Mouse (Mus musculus): ENCODE results near the gene Dlgap5.

The Dlgap5 gene

DNA sequence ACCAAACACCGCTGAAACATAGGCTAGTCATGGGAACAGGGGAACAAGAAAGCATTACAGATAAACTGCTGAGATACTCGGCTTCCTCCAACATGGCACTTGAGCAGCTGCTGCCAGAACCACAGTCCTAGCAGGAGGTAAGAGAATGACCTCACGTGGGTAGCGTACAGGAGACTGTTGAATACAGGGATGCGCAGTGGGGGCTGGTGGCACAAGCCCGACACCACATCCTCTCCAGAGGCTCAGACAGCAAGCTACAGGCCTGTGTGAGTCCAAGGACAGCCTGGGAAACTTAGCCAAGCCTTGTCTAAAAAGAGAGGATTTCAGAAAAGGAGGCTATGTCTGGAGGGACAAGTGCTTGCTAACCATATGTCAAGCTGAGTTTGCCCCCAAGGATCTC lies 23.2 kb downstream of the Dlgap5 start:
- no peak for DNase-seq

DNA sequence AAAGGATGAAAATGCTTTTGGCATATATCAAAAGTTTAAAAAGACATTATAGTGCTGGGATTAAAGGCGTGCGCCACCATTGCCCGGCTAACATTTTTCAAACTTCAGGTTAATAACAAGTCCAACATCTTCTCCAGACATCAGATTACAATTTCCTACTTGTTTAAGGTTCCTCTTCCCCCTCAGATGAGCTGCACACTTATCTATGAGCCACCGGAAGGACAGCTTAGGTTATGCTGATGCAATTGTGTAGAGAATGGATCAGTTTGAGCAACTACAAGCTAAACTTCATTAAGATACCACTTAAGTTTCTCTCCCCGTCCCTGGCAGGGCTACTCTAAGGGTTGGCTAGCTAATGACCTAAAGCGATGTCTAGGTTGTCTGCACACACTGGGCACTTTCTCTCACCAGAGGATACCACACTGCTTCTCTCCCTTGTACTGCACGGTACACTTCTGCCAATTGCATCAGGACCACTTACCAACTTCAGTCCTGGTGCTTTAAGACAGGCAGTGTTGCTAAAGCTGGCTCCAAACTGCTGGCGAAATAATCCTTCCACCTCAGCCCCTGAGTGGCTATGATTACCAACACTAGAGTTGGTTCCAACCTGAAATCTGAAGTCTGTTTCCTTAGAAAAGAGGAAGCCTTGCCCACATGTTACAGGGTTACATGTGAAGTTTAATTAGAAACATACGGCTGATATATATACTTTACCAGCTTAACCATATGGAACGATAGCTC lies 24.7 kb downstream of the Dlgap5 start:
- DNase-seq: no peak

DNA sequence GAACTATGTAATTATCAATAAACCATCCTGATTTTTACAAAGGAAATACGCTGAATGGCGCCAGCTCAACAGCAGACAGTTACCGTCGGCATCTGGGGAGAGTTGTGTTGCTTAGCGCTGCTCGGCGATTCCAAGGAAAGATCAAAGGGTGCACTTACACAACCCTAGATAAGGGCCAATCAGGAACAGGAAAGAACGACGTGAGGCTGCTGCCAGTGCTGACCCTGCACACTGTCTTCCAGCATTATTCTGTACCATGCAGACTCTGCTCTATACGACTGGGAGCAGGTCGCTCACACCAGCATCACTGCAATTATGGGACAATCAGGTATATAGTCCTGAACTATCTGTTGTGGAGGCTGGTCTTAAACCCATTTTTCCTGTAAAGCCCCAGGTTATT lies 32.1 kb downstream of the Dlgap5 start:
- no peak for DNase-seq

DNA sequence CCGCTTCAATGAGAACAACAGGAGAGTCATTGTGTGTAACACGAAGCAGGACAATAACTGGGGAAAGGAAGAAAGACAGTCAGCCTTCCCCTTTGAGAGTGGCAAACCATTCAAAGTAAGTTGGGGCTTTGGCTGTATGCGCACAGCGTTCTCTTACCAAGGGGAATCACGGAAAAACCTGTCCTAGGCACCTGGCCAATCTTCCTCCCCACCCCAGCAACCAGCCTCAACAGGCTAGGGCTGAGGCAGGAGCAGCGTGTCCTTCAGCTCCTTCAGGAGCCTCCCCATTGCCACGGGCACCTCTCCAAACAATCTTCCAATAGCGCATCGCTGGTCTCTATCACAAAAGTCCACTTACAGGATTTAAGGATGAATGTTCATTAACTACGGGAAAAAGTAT lies 33.6 kb downstream of the Dlgap5 start:
- no peak for DNase-seq

DNA sequence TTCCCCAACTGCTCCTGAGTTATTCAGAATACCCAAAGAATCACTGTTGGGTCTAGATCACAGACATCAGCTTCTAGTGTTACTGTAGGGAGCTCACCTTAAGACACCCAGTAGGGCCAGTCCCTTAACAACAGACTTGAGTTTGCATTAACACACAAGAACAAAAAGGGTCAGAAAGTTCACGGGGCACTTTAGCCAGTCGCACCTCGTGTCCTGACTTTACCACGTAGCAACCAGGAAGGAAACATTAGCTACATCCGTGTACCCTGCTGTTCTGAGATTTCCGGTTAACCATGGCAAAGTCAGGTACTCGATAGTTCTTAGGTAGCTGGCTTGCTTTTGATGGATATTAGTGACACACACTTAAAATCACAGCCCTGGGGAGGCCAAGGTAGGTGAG lies 34.3 kb downstream of the Dlgap5 start:
- no peak for DNase-seq

DNA sequence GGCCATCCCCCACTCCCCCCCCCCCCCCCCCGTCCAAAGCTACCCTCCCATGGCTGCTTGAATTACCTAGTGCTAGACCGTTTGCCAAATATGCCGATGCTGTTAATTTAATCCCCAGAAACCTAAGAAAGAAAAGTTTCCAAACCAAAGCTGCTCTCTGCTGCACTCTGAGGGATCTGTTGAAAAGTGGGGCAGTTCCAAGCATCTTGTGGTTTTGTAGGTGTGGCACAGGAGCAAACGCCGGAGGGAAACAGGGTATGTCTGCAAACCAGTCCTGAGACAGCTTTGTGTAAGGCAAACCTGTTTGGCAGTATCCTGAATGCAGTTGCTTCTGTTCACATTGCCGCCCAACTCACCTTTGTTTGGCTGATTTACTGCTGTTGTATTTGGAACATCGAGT lies 39.9 kb downstream of the Dlgap5 start:
- DNase-seq: no peak

DNA sequence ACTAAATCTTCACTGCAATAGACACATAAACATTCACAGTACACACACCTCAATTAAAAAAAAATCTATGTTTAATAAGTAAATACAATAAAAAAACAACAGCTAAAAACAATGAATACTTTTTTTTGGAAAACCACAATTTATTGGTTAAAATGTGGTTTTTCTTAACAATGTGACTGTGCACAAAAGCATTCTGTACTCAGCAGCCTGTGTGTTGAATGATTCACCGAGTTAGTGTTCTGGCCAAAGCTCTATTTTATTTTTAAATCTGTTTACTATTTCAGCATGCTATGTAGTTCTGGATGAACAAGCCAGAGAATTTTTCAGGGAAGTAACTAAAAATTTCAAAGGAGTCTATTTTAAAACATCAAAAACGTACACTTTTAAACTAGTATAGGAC lies 41.7 kb downstream of the Dlgap5 start:
- no peak for DNase-seq

DNA sequence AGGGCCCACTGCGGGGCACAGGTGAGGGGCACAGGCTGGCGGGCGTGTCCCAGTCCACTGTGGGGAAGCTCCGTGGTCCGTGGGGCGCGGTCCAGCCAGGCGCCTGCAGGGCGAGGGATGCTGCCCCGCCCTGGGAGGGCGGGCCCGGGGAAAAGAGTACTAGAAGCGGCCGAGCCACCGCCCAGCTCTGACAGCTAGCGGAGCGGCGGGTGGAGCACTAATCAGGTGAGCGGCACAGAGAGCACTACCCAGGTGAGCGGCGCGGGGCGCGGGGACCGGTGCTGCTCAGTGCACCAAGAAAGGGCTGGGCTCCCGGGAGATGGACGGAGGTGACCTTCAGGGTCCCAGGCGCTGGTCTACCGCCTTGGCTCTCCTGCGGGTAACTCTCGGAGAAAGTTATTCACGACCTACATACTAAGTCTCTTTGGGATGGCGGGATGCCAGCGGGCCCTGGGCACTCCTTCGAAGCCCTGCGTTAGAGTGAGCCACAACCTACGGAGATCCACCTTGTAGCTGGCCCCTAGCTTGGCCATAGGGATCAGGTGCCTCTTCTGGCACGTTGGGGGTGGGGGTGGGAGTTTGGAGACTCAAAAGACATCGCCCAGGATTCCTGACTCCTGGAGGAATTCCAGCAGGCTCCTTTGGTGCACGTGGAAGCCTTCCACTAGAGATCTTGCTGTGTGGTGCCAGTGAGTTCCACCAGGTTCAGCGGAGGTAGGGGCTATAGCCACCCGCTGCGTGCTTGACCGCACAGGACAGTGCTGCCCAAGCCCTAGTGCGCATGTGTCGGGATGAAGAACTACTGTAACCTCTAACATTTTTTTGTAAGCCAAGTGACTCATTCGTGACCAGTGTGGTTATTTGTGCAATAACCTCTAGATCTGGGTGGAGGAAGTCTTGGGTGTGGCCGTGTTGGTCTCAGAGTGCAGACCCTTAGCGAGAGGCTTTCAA lies 44.2 kb downstream of the Dlgap5 start:
- DNase-seq: peak; percentile 32 to 37

DNA sequence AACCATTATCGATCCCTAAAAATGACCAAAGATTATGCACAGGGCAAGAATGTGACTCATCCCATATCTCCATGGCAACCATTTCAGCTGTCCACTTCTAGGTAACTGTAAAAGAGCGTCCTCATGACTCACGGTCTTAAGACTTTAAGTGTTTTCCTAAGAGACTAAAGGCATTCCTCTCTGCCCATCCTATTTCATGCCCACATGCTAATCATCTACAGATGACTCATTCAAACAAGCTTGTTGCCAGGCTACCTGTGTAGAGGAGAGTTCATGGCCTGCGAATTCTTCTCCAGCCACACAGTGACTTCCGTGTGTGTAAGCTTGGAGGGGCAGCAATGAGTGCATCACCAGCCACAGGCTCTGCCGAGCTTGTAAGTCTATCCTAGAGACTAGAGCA lies 46.5 kb downstream of the Dlgap5 start:
- DNase-seq: no peak

DNA sequence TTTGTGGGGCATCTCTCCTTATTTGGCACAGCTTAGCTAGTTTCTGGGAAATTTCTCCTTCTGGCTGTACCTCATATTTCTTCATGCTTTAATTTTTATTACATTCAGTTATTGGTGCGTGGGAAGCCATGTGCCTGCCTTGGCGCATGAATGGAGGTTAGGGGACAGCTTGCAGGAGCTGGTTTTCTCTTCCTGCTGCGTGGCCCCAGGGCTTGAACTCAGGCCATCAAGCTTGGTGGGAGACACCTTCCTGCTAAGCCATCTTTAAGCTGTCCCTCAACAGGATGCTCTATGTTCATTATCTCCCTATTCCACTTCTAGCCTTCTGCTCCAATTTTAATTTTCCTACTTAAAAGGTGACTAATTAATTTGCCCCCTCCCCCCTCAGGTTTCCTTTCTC lies 47.4 kb downstream of the Dlgap5 start:
- DNase-seq: no peak

DNA sequence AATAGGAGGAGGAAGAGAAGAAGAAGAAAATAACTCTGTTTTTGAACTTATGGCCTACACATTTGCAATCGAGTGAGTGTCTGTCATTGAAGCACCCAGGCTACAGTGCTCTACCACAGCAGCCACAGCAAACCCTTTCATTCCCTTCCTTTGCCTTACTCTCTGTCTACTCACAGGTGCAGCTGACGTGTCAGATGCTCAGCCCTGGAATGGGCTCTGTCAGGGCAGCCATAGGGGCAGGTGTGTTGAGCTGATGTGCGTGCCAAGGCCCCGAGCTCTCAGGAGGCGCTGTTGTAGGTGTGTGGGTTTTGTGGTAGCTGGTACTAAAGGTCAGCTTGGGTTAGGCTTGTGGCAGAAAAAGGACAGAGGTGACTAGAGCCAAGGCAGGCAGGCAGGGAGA lies 48.5 kb downstream of the Dlgap5 start:
- DNase-seq: no peak

DNA sequence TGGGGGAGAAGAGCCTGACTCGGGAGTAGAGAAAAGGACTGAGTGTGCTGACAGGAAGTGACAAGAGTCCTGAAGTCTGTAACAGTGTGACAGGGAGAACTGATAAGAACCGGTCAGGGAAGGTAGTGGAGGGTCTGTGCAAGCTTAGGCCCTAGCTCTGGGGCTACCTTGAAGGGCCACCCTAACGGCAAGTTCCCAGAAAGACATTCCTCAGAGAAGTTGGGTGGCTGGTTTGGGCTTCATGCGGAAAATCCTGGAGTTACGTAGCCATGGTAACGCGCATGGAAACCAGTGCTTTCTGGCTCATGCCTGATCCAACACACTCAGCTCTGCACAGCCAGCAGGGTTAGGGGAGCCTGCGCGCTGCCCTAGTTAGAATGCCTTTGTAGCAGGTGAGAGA lies 50.7 kb downstream of the Dlgap5 start, which contains the start of gene Lgals3:
Lgals3 (plus strand) TSS at position 291 of the 400 bp plus-strand sequence.
- no peak for DNase-seq

DNA sequence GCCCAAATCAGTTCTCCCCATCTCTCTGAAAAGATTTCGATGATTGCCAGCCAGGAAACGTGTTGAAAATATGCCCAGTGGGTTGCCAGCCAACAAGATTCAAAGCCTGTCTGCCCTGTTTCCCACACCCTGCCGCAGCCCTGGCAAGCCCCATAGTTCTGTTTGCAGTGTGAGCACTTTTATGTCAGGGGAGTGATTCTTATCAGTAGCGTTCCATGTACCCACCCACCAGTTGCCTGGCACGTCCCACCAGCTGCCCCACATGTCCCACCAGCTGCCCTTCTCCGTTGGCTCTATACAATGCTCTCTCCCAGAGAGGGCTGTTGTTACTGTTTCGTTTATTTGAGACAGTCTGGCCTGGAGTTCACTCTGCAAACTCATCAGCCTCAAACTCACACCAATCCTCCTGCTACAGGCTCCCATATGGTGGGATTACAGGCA lies 51.3 kb downstream of the Dlgap5 start:
- DNase-seq: no peak

DNA sequence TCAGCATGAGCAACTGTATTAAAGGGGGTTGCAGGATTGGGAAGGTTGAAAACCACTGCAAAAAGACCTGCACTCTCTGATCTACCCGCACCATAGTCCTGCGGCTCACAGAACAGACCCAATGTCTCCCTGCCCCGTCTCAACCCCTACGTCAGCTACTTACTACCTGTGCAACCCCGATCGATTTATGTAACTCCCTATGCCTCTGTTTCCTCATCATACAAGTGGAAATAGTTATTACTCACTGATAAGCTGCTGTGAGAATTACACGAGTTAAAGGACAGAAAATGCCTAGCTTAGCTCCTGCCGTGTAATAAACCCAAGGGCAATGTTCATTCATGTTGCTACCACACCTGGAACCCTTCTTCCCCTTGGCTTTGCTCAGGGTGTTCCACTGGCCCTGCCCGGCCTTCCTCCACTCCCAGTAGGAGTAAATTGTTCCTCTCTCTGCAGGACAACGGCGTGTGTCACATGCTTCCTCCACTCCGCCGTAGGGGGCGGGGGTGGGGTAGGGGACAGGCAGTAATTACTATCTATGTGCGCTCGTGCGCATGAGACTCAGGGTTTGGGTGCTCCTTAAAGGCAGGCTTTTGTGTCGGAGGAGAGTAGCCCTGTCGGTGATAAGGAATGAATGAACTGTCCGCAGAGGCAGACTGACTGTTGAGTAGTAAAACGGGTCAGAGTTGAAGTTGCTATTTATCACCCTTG lies 53.3 kb downstream of the Dlgap5 start:
- peak; percentile 20 to 26 for DNase-seq

DNA sequence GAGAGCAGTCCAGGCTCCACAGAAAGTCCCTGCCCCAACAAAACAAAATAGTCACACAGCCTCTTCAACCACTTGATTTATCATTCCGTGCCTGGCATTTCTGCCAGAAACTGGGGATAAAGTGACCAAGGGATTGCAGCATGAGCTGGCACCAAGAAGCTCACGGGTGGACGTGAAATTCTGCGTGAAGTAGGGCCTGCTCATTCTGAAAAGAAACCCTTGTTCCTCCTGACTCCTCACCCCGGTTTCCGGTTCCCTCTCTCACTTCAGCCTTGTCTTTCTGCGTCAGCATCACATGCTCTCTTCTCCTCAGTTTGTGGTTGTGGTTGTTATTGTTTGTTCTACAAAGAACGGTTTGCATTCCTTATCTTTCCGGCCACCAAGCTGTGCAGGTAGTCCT lies 56.3 kb downstream of the Dlgap5 start:
- no peak for DNase-seq

DNA sequence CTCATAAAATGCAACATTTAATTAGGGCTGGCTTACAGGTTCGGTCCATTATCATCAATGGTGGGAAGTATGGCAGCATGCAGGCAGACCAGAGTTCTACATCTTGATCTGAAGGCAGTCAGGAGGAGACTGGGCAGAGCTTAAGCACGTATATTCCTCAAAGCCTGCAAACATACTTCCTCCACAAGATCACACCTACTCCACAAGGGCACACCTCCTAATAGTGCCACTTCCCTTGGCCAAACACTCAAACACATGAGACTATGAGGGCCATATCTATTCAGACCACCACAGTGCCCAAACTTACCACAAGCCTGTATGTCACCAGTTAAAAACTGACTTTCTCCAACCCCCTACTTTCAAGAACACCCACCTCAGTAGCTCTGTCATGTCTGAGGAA lies 56.8 kb downstream of the Dlgap5 start:
- DNase-seq: no peak

DNA sequence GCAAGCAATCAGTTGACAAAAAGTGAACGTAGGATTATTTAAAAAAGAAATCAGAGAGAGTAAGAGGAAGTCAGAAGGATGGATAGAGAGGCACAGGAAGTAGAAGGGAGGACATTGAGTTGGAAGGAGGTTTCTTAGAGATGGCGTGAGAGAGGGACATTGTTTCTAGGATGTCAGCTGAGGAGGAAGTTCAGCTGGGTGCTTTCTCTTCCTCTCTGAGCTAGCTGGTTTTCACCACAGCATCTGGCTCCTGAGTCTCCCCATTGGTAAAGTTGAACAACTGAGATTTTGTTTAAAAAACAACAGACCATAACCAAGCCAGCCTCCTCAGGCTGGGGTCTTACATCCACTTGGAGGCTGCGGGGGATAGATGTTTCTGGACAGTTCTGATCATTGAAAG lies 58.6 kb downstream of the Dlgap5 start:
- DNase-seq: peak; percentile 32 to 34

DNA sequence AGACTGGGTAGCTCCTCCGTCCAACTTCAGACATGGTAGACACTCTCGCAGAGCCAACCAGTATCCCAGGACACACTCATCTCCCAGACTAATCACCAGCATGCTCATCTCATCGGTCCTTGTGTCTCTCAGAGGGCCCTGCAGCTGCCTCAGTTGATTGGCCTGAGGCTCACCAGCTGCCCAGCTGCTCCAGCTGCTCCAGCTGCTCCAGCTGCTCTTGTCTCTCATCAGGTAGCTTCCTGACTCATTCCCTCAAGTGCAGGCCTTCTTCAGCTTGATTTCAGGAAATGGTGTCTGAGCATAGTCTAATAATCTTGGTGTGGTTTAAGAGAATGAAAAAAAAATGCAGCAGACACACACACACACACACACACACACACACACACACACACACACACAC lies 61.6 kb downstream of the Dlgap5 start:
- DNase-seq: no peak

DNA sequence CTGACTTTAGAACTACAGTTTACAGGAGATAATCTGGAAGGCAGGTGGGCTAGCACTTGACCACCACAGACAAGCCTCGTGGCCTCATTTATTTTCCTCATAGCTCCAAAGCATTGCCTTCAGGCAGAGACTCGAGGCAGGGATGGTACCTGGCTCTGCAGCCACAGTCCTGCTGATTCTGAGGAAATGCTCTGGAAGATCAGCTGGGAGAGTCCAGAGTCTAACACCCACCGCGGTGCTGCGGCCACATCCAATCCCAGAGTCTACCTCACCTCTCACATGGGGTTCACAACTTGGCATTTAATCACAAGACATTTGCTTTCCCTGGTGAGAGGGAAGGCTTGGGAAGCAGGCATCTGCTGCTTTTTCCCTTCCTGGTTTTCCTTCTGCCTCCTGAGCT lies 63.3 kb downstream of the Dlgap5 start:
- DNase-seq: no peak

DNA sequence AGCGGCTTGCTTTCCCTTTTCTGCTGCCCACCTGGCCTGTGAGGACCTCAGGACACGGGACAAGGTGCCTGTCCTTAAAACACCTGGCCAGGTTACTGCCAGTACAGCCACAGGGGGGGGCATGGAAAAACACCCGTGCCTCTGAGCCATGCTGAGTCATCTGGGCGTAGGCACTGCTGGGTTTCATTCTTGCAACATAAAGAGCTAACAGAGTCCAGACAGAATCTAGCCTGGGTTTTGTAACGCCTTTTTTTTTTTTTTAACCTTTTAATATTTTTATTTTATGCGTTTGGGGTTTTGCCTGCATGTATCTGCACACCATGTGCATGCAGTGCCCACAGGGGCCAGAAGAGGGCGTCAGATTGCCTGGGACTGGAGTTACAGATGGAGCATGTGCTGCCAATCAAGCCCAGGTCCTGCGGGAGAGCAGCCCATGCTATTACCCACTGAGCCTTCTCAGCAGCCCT lies 64.1 kb downstream of the Dlgap5 start:
- DNase-seq: peak; percentile 23 to 24

DNA sequence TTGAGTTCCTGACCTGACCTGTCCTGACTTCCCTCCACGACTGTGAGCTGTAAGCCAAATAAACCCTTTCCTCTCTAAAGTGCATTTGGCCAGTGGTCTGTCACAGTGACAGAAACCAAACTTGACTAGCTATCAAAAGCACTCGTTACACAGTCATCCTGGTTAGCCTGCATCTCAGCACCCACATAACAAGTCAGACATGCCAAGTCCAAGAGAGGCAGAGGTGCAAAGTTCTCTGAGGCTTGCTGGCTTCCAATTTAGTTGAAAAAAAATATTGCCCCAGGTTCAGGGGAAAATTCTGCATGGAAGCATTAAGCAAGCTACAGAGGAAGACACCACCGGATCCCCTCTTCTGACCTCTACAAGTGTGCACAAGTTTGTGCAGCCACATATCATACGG lies 65.0 kb downstream of the Dlgap5 start:
- DNase-seq: no peak

DNA sequence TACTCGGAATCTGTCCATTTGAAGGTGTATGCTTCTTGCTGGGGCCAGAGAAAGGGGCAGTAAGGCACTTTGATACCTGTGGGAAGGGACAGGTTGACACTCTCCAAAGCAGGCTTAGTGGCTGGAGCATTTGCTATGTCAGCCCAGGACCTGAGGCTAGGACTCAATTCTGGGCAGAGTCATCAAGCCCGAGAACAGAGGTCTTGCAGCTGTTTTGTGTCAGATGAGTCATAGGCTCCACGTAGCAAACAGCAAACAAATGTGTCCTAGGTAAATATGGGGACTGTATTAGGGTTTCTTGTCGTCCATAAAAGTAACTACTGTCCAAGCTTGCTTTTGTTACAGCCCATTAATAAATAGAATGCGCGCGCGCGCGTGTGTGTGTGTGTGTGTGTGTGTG lies 65.9 kb downstream of the Dlgap5 start:
- no peak for DNase-seq

DNA sequence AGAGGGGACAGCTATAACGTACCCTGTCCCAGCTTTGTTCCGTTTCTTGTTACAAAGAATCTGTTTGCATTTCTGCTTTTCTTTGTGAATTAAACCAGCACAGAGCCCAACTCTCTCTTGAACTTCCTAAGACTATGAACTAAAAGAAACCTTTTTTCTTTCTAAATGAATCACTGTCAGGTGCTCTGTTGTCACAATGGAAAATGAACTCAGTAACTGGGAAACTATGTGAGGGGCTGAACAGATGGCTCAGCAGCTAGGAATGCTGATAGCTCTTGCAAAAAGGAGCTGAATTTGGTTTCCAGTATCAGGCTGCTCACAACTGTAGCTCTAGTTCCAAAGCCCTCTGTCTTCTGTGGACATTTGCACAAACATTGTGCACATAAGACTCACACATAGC lies 67.2 kb downstream of the Dlgap5 start:
- no peak for DNase-seq

All from B cell, adult 2 months (primary cell).